12 mouse cellular contexts compared by ENCODE assay signal in genomic region chr4:126051617-126052016, GRCm38 (mm10). TPM values are rescaled to one million over a fixed set of nuclear protein-coding genes. Genes with fewer than 3 reads are reported as not detected.
DNase-seq lines count a peak whose midpoint lies in the region; ATAC-seq and TF ChIP-seq lines count a peak whose summit lies in the region.
"Had no signal": no experiment of that assay in that cellular context is flagged by ENCODE, and none has a peak within 500 bp of the region (broad histone marks: within the 10 kb centered on the region; RNA-seq: fewer than 3 reads in every experiment).

No protein-coding gene starts in this region.

- intact Hi-C loops in gastrocnemius, adult 2 months (cut with DNase I): no loop called here
- intact Hi-C loops in gastrocnemius, postnatal 14 days (cut with DNase I; ENCODE audit: low total_unique reads): no loop called here

- DNase-seq in gastrocnemius, adult 2 months: peak; percentile 36
- DNase-seq in gastrocnemius, postnatal 14 days: no peak
- peak; percentile 51 to 63 for DNase-seq in layer of hippocampus, postnatal 10 days (ENCODE audit: low spot score in 2 of 2)
- peak; percentile 65 for DNase-seq in lung, postnatal 14 days
- DNase-seq in thymus, postnatal 10 days (ENCODE audit: low spot score in 2 of 2): no peak
- no peak for DNase-seq in spleen, adult 12 weeks (ENCODE audit: low spot score)
- DNase-seq in neural tube, embryonic 10.5 days (ENCODE audit: extremely low spot score, low spot score): no peak
- DNase-seq: adrenal gland, postnatal 25 days; cerebellum, adult 9-10 months had no signal

- peak; percentile 45 for ATAC-seq in frontal cortex, adult (ENCODE audit: low TSS enrichment)

- no peak overlapping the region for H3K27ac ChIP-seq in gastrocnemius, adult 2 months
- H3K27ac ChIP-seq: heart, embryonic 13.5 days; macrophage had no signal

- no peak overlapping the region for H3K4me3 ChIP-seq in gastrocnemius, adult 2 months
- H3K4me3 ChIP-seq: heart, embryonic 13.5 days had no signal

- no peak for TF ChIP-seq CTCF in gastrocnemius, adult 2 months (IDR thresholded peaks at IDR 0.05)

RNA-seq across cellular contexts. Expression of gene Mrps15, which starts 4.9 kb away (rescaled TPM):
- total RNA-seq in gastrocnemius, adult 2 months (2021): 10 to 100 TPM; 72.3 to 86.8 TPM
- total RNA-seq in gastrocnemius, postnatal 14 days (2021): 10 to 100 TPM; 57.3 to 58.7 TPM
- total RNA-seq in layer of hippocampus, postnatal 10 days (2021): 10 to 100 TPM; 53.6 to 55.7 TPM

RNA-seq across cellular contexts. Expression of gene Oscp1, which starts 6.7 kb away (rescaled TPM):
- 1 to 10 TPM; 2.3 to 3.7 TPM for total RNA-seq in gastrocnemius, adult 2 months (2021)
- 1 to 10 TPM; 1.2 to 2.0 TPM for total RNA-seq in gastrocnemius, postnatal 14 days (2021)
- 10 to 100 TPM; 43.2 to 53.0 TPM for total RNA-seq in layer of hippocampus, postnatal 10 days (2021)

RNA-seq across cellular contexts. Expression of gene Csf3r, which starts 27.3 kb away (rescaled TPM):
- total RNA-seq in gastrocnemius, adult 2 months (2021): under 1 TPM; 0.17 to 0.26 TPM
- total RNA-seq in gastrocnemius, postnatal 14 days (2021): under 1 TPM; 0.16 to 0.22 TPM
- total RNA-seq in layer of hippocampus, postnatal 10 days (2021): 1 to 10 TPM; 2.8 to 3.0 TPM

RNA-seq across cellular contexts. Expression of gene Lsm10, which starts 44.8 kb away (rescaled TPM):
- 1 to 10 TPM; 7.3 to 7.4 TPM for total RNA-seq in gastrocnemius, adult 2 months (2021)
- total RNA-seq in gastrocnemius, postnatal 14 days (2021): 1 to 10 TPM; 5.7 to 8.3 TPM
- total RNA-seq in layer of hippocampus, postnatal 10 days (2021): 10 to 100 TPM; 15.6 TPM

RNA-seq across cellular contexts. Expression of gene Stk40, which starts 52.1 kb away (rescaled TPM):
- total RNA-seq in gastrocnemius, adult 2 months (2021): 100 to 1,000 TPM; 102 to 108 TPM
- total RNA-seq in gastrocnemius, postnatal 14 days (2021): 10 to 100 TPM; 25.1 to 41.9 TPM
- 10 to 100 TPM; 19.7 to 20.7 TPM for total RNA-seq in layer of hippocampus, postnatal 10 days (2021)

Comparison
In these comparisons a context has a peak if more than half of its experiments do, and no peak if none do; other contexts are left out.
1. DNase-seq: peak in gastrocnemius, adult 2 months (single experiment), layer of hippocampus, postnatal 10 days (2 of 2) and lung, postnatal 14 days (single experiment); none in gastrocnemius, postnatal 14 days (single experiment), thymus, postnatal 10 days (0 of 2), spleen, adult 12 weeks (single experiment) and neural tube, embryonic 10.5 days (single experiment).
2. RNA of gene Oscp1, which starts 6.7 kb away (total RNA-seq): 43.2 to 53.0 TPM in layer of hippocampus, postnatal 10 days; 2.3 to 3.7 TPM in gastrocnemius, adult 2 months and 1.2 to 2.0 TPM in gastrocnemius, postnatal 14 days; every median in the first group is over 4 times any median in the second.